Mouse (Mus musculus) heart, adult 2 months (tissue): Measurements from ENCODE around the gene Nr1h4.

Source experiments
- CTCF ChIP-seq: fragments of 200-600 bp; IDR thresholded peaks from 2 replicates; pipeline ENCODE4 v1.8.1; 2022; ENCODE audit warnings: antibody characterized with exemption, mild to moderate bottlenecking, moderate library complexity
- EP300 ChIP-seq: fragments of 200-500 bp; IDR thresholded peaks from 2 replicates; pipeline ENCODE4 v1.6.1; 2011; ENCODE audit warnings: low read depth, low read length, control low read depth; ENCODE audit not compliant: insufficient read depth
- POLR2A ChIP-seq: fragments of 200-500 bp; IDR thresholded peaks from 2 replicates; pipeline ENCODE4 v1.6.1; 2011; ENCODE audit warnings: mild to moderate bottlenecking, low read depth, low read length, control low read depth; ENCODE audit not compliant: insufficient read depth

- TF ChIP-seq CTCF (no peak), POLR2A (no peak), EP300 (no peak)
These were observed 98.7 kb downstream of the Nr1h4 start for GRCm38 (mm10) chr10:89434509-89435210.
